ENCODE assay signal across 13 mouse cellular contexts in genomic region chr1:189778343-189778742, GRCm38 (mm10). TPM values are rescaled to one million over a fixed set of nuclear protein-coding genes. Genes with fewer than 3 reads are reported as not detected.
DNase-seq lines count a peak whose midpoint lies in the region; ATAC-seq and TF ChIP-seq lines count a peak whose summit lies in the region.
"Had no signal": no experiment of that assay in that cellular context is flagged by ENCODE, and none has a peak within 500 bp of the region (broad histone marks: within the 10 kb centered on the region; RNA-seq: fewer than 3 reads in every experiment).

No protein-coding gene starts in this region.

- H3K4me1 ChIP-seq in embryonic facial prominence, embryonic 12.5 days = peaks cover 29% of the 10 kb centered on the region
- peaks cover 62% of the 10 kb centered on the region for H3K4me1 ChIP-seq in embryonic facial prominence, embryonic 10.5 days
- peaks cover 32% of the 10 kb centered on the region for H3K4me1 ChIP-seq in liver, embryonic 12.5 days
- H3K4me1 ChIP-seq in liver, postnatal 0 days (ENCODE audit: insufficient read depth) = 0 out of 2 replicates have a peak, but pooled peaks cover 6% of the 10 kb centered on the region
- peaks cover 36% of the 10 kb centered on the region for H3K4me1 ChIP-seq in stomach, embryonic 14.5 days (ENCODE audit: control insufficient read depth, insufficient read depth, low read length)
- H3K4me1 ChIP-seq in cerebellum, adult 2 months (ENCODE audit: control insufficient read depth, insufficient read depth, low read length) = no peaks in the 10 kb centered on the region
- H3K4me1 ChIP-seq: forebrain, embryonic 13.5 days had no signal

- DNase-seq in embryonic facial prominence, embryonic 10.5 days (ENCODE audit: low spot score) = no peak
- DNase-seq in liver, postnatal 0 days = no peak
- DNase-seq in adrenal gland, postnatal 4 days (ENCODE audit: low spot score in 2 of 2) = no peak
- DNase-seq in cerebellum, adult 2 months = no peak
- DNase-seq: adrenal gland, postnatal 10 days; gastrocnemius, postnatal 25 days; heart, postnatal 10 days had no signal

- H3K27ac ChIP-seq in embryonic facial prominence, embryonic 12.5 days = 0 out of 2 replicates have a peak overlapping the region, but pooled peaks have one; percentile 0
- H3K27ac ChIP-seq in embryonic facial prominence, embryonic 10.5 days (replicated peaks) = no peak overlapping the region
- no peak overlapping the region for H3K27ac ChIP-seq in liver, embryonic 12.5 days
- H3K27ac ChIP-seq in liver, postnatal 0 days (ENCODE audit: low read depth) = no peak overlapping the region
- H3K27ac ChIP-seq in stomach, embryonic 14.5 days (ENCODE audit: low read length) = no peak overlapping the region
- no peak overlapping the region for H3K27ac ChIP-seq in cerebellum, adult 2 months (ENCODE audit: insufficient read depth, low read length)
- H3K27ac ChIP-seq: forebrain, embryonic 13.5 days; midbrain, embryonic 12.5 days had no signal

- no peak for TF ChIP-seq POLR2A in cerebellum, adult 2 months (IDR thresholded peaks at IDR 0.05; ENCODE audit: borderline replicate concordance, insufficient read depth, low read length)

- no peak overlapping the region for H3K4me3 ChIP-seq in embryonic facial prominence, embryonic 12.5 days
- no peak overlapping the region for H3K4me3 ChIP-seq in embryonic facial prominence, embryonic 10.5 days
- H3K4me3 ChIP-seq in liver, embryonic 12.5 days = no peak overlapping the region
- H3K4me3 ChIP-seq in liver, postnatal 0 days (ENCODE audit: low read depth, low read length) = no peak overlapping the region
- H3K4me3 ChIP-seq in stomach, embryonic 14.5 days (ENCODE audit: low read depth, low read length) = no peak overlapping the region
- H3K4me3 ChIP-seq in cerebellum, adult 2 months (replicated peaks; ENCODE audit: insufficient read depth, low read depth, low read length) = no peak overlapping the region
- H3K4me3 ChIP-seq: forebrain, embryonic 13.5 days; midbrain, embryonic 12.5 days had no signal

- no peak overlapping the region for H3K4me2 ChIP-seq in embryonic facial prominence, embryonic 12.5 days (replicated peaks)
- no peak overlapping the region for H3K4me2 ChIP-seq in liver, embryonic 12.5 days
- H3K4me2 ChIP-seq in liver, postnatal 0 days (ENCODE audit: low read depth, low read length) = no peak overlapping the region
- H3K4me2 ChIP-seq in stomach, embryonic 14.5 days (replicated peaks; ENCODE audit: low read depth, low read length) = no peak overlapping the region
- H3K4me2 ChIP-seq: forebrain, embryonic 13.5 days; midbrain, embryonic 12.5 days had no signal

- H3K36me3 ChIP-seq in embryonic facial prominence, embryonic 12.5 days = no peaks in the 10 kb centered on the region
- H3K36me3 ChIP-seq in embryonic facial prominence, embryonic 10.5 days (replicated peaks) = no peaks in the 10 kb centered on the region
- no peaks in the 10 kb centered on the region for H3K36me3 ChIP-seq in liver, embryonic 12.5 days
- H3K36me3 ChIP-seq in liver, postnatal 0 days (replicated peaks; ENCODE audit: insufficient read depth, low read length) = no peaks in the 10 kb centered on the region
- no peaks in the 10 kb centered on the region for H3K36me3 ChIP-seq in stomach, embryonic 14.5 days (ENCODE audit: control insufficient read depth, insufficient read depth, low read length)
- H3K36me3 ChIP-seq: midbrain, embryonic 12.5 days had no signal

- no peaks in the 10 kb centered on the region for H3K27me3 ChIP-seq in embryonic facial prominence, embryonic 12.5 days
- H3K27me3 ChIP-seq in embryonic facial prominence, embryonic 10.5 days (replicated peaks; ENCODE audit: low read depth, poor library complexity, severe bottlenecking) = no peaks in the 10 kb centered on the region
- H3K27me3 ChIP-seq in liver, embryonic 12.5 days (replicated peaks) = no peaks in the 10 kb centered on the region
- no peaks in the 10 kb centered on the region for H3K27me3 ChIP-seq in liver, postnatal 0 days (ENCODE audit: insufficient read depth, low read length)
- no peaks in the 10 kb centered on the region for H3K27me3 ChIP-seq in stomach, embryonic 14.5 days (ENCODE audit: control insufficient read depth, insufficient read depth, low read length)
- no peaks in the 10 kb centered on the region for H3K27me3 ChIP-seq in cerebellum, adult 2 months (ENCODE audit: control insufficient read depth, insufficient read depth, low read length)
- H3K27me3 ChIP-seq: midbrain, embryonic 12.5 days had no signal

- no peak overlapping the region for H3K9ac ChIP-seq in embryonic facial prominence, embryonic 12.5 days
- no peak overlapping the region for H3K9ac ChIP-seq in liver, embryonic 12.5 days
- H3K9ac ChIP-seq in liver, postnatal 0 days (replicated peaks) = no peak overlapping the region
- H3K9ac ChIP-seq in stomach, embryonic 14.5 days (replicated peaks; ENCODE audit: low read depth, low read length) = no peak overlapping the region
- H3K9ac ChIP-seq: forebrain, embryonic 13.5 days; midbrain, embryonic 12.5 days had no signal

- WGBS in embryonic facial prominence, embryonic 12.5 days = 53% methylated on average over 5 of the region's 5 CpGs
- WGBS in embryonic facial prominence, embryonic 10.5 days = 46% methylated on average over 5 of the region's 5 CpGs
- 47% methylated on average over 5 of the region's 5 CpGs for WGBS in liver, embryonic 12.5 days (ENCODE audit: insufficient replicate concordance)
- 54% methylated on average over 5 of the region's 5 CpGs for WGBS in liver, postnatal 0 days (ENCODE audit: insufficient replicate concordance)
- 31% methylated on average over 5 of the region's 5 CpGs for WGBS in stomach, embryonic 14.5 days
- 64% methylated on average over 5 of the region's 5 CpGs for WGBS in cerebellum, adult 2 months

- no peak for TF ChIP-seq CTCF in liver, postnatal 0 days (IDR thresholded peaks at IDR 0.05; ENCODE audit: low read depth)
- no peak for TF ChIP-seq CTCF in cerebellum, adult 2 months (IDR thresholded peaks at IDR 0.05; ENCODE audit: borderline replicate concordance, insufficient read depth, low read depth, low read length)

- no peaks in the 10 kb centered on the region for H3K9me3 ChIP-seq in embryonic facial prominence, embryonic 12.5 days
- H3K9me3 ChIP-seq in embryonic facial prominence, embryonic 10.5 days = no peaks in the 10 kb centered on the region
- H3K9me3 ChIP-seq in liver, embryonic 12.5 days (replicated peaks) = no peaks in the 10 kb centered on the region
- H3K9me3 ChIP-seq in liver, postnatal 0 days (ENCODE audit: low read length) = no peaks in the 10 kb centered on the region
- H3K9me3 ChIP-seq in stomach, embryonic 14.5 days (ENCODE audit: control insufficient read depth, low read depth, low read length) = no peaks in the 10 kb centered on the region
- H3K9me3 ChIP-seq: forebrain, embryonic 13.5 days; midbrain, embryonic 12.5 days had no signal

- TF ChIP-seq EP300 in liver, postnatal 0 days (IDR thresholded peaks at IDR 0.05; ENCODE audit: low read depth) = no peak

- ATAC-seq in embryonic facial prominence, embryonic 12.5 days (ENCODE audit: insufficient number of reproducible peaks, insufficient read depth, low FRiP score, low TSS enrichment) = no peak
- peak; percentile 51; the same call in 1 of the 2 replicates for ATAC-seq in liver, embryonic 12.5 days
- no peak for ATAC-seq in liver, postnatal 0 days
- peak; percentile 64 for ATAC-seq in erythroid progenitor cell, adult 5-6 weeks (replicated peaks; ENCODE audit: low FRiP score, poor library complexity, severe bottlenecking)
- 0 out of 2 replicates have a peak, but pooled peaks have one; percentile 19 for ATAC-seq in stomach, embryonic 14.5 days (ENCODE audit: insufficient number of reproducible peaks, insufficient read depth, low FRiP score, low read depth)
- ATAC-seq: forebrain, embryonic 13.5 days had no signal

RNA-seq across cellular contexts. Expression of gene Ptpn14, which starts 50.3 kb away (rescaled TPM):
- 9.0 and 11.2 TPM in 2 replicates for polyA plus RNA-seq in embryonic facial prominence, embryonic 12.5 days (2016; fragmentation: Nextera tagmentation; extraction: Ambion mirVana)
- polyA plus RNA-seq in embryonic facial prominence, embryonic 10.5 days (2016; fragmentation: Nextera tagmentation; extraction: Ambion mirVana) = 6.7 TPM in 2 replicates
- polyA plus RNA-seq in liver, embryonic 12.5 days (2016; fragmentation: Nextera tagmentation; extraction: Ambion mirVana) = 0.70 and 0.86 TPM in 2 replicates
- polyA plus RNA-seq in liver, postnatal 0 days (2015; fragmentation: Nextera tagmentation; extraction: Ambion mirVana) = 0.27 and 0.33 TPM in 2 replicates
- under 0.01 and 0.36 TPM in 2 replicates for total RNA-seq in erythroid progenitor cell, adult 5-6 weeks (2015; ENCODE audit: low replicate concordance)
- total RNA-seq in erythroid progenitor cell, adult 5-6 weeks (2017; ENCODE audit: low replicate concordance) = 0.13 TPM in 1 of 2 replicates, not detected in the other
- polyA plus RNA-seq in stomach, embryonic 14.5 days (2014; fragmentation: Nextera tagmentation; extraction: Ambion mirVana) = 11.2 and 14.3 TPM in 2 replicates
- total RNA-seq in adrenal gland, postnatal 4 days (2021) = 10 to 100 TPM; 20.7 to 33.7 TPM
- polyA plus RNA-seq in cerebellum, adult 2 months (2012; rRNA removed) = 1.4 and 1.7 TPM in 2 replicates

Comparison
In these comparisons a context has a peak if more than half of its experiments do, and no peak if none do; other contexts are left out.
1. ATAC-seq: peak in liver, embryonic 12.5 days (single experiment), erythroid progenitor cell, adult 5-6 weeks (single experiment) and stomach, embryonic 14.5 days (single experiment); none in embryonic facial prominence, embryonic 12.5 days (single experiment) and liver, postnatal 0 days (single experiment).